Mouse (Mus musculus) heart, postnatal 0 days (tissue): ENCODE data around the gene Ccl1.

ENCODE experiments used
- CTCF ChIP-seq: IDR thresholded peaks from 2 replicates; pipeline ENCODE4 v1.5.1; 2016; ENCODE audit warnings: antibody characterized with exemption, control low read depth, low read depth
- EP300 ChIP-seq: IDR thresholded peaks from 2 replicates; pipeline ENCODE4 v1.6.1; 2016; ENCODE audit warnings: antibody characterized with exemption, low read depth

DNA sequence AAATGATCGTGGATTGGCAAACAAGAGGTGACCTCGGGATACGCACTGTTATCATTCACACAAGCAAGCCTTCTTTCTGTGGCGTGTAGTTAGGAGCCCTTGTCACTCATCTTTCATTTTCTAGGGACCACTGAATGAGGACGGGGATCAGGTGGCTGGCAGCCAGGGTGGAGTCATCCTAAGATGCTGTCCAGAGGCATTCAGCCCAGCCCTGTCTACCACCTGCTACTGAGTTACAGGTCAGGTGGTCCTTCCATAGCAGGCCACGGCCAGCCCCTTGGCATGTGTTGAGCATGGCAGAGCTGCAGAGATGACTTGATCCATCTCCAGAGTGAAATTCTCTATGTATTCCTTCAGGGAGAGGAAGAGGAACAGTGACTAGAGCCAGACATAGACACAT, 123.1 kb downstream of the Ccl1 start:
- no peak for TF ChIP-seq CTCF
- no peak for TF ChIP-seq EP300
